Mouse (Mus musculus) liver, embryonic 14.5 days (tissue): Measurements from ENCODE around the gene Hist2h3c1. TPM values are rescaled to one million over a fixed set of nuclear protein-coding genes. Genes with fewer than 3 reads are reported as not detected.
"Not testable (repeated sequence)": the region's sequence is repeated elsewhere in the genome, so short reads cannot be mapped to it uniquely, and the experiment has no call there.

ENCODE experiments used
- ATAC-seq: fragments of 200-750 bp; cut with Nextera tagmentation; 2 replicates; pipeline ENCODE4 v1.8.0; 2017; ENCODE audit warnings: moderate number of reproducible peaks, mild to moderate bottlenecking, moderate library complexity; ENCODE audit not compliant: insufficient read depth
- DNase-seq, 3 experiments: peaks; one replicate each; pipeline ENCODE4 v3.0.0-alpha.2; 2012 to 2013; ENCODE audit warnings: low read depth in 3 of 3, low spot score in 3 of 3
- H3K27ac ChIP-seq: fragments of 300-500 bp; sonication (generic); 2 replicates; pipeline ENCODE4 v1.5.1; 2014; ENCODE audit warnings: moderate library complexity, mild to moderate bottlenecking, control low read depth, inconsistent platforms
- H3K27me3 ChIP-seq: fragments of 300-500 bp; sonication (generic); 2 replicates; pipeline ENCODE4 v1.6.1; 2014; ENCODE audit warnings: mild to moderate bottlenecking, low read length, moderate library complexity; ENCODE audit not compliant: control insufficient read depth, insufficient read depth
- H3K36me3 ChIP-seq: fragments of 300-500 bp; sonication (generic); replicated peaks from 2 replicates; pipeline ENCODE4 v1.6.1; 2014; ENCODE audit warnings: low read depth; ENCODE audit not compliant: control insufficient read depth, insufficient read depth
- H3K4me1 ChIP-seq, 2 experiments: fragments of 200-500 bp in 1 of 2; fragments of 300-500 bp in 1 of 2; sonication (generic) in 1 of 2; replicated peaks; 2 replicates each; pipeline ENCODE4 v1.6.1; 2012 to 2014; ENCODE audit warnings: antibody characterized with exemption in 1 of 2, inconsistent platforms in 1 of 2, low read length in 1 of 2; ENCODE audit not compliant: control insufficient read depth in 2 of 2, insufficient read depth in 2 of 2
- H3K4me2 ChIP-seq: fragments of 300-500 bp; sonication (generic); 2 replicates; pipeline ENCODE4 v1.6.1; 2014; ENCODE audit warnings: low read depth, mild to moderate bottlenecking, control low read depth, moderate library complexity
- H3K4me3 ChIP-seq, 2 experiments: fragments of 200-500 bp in 1 of 2; fragments of 300-500 bp in 1 of 2; sonication (generic) in 1 of 2; 2 replicates each; pipeline ENCODE4 v1.5.1; 2012 to 2014; ENCODE audit warnings: low read depth in 2 of 2, low read length in 2 of 2, mild to moderate bottlenecking in 2 of 2, control low read depth in 1 of 2, inconsistent platforms in 1 of 2, moderate library complexity in 1 of 2; ENCODE audit not compliant: insufficient read depth in 1 of 2
- H3K9ac ChIP-seq: fragments of 300-500 bp; sonication (generic); replicated peaks from 2 replicates; pipeline ENCODE4 v1.6.1; 2014; ENCODE audit warnings: mild to moderate bottlenecking, control low read depth, moderate library complexity
- H3K9me3 ChIP-seq: fragments of 300-500 bp; sonication (generic); 2 replicates; pipeline ENCODE4 v1.6.1; 2016; ENCODE audit warnings: low read length, mixed read lengths; ENCODE audit not compliant: control insufficient read depth
- CTCF ChIP-seq: IDR thresholded peaks from 2 replicates; pipeline ENCODE4 v1.5.1; 2016; ENCODE audit warnings: antibody characterized with exemption, low read depth, control low read depth
- EP300 ChIP-seq: IDR thresholded peaks from 2 replicates; pipeline ENCODE4 v1.6.1; 2016; ENCODE audit warnings: antibody characterized with exemption, low read depth
- WGBS: fragments of 180-500 bp; shearing (Covaris S2); extraction: QIAGEN DNeasy Blood & Tissue Kit; methylation state at CpG from one replicate; pipeline ENCODE4 v1.1.7; 2014; ENCODE audit not compliant: insufficient replicate concordance; 5-methylcytosine and 5-hydroxymethylcytosine counted together
- polyA plus RNA-seq, 2 experiments: library from polyadenylated mRNA; depleted of rRNA in 1 of 2; stranded (reverse) in 1 of 2; unstranded in 1 of 2; fragments of >200 nt; fragmentation: Nextera tagmentation in 1 of 2; extraction: Ambion mirVana in 1 of 2; gene quantifications; 2 replicates each; pipeline versions ENCODE4 v1.2.1 to v1.2.3; 2012 to 2014

Gene Hist2h3c1
- polyA plus RNA-seq (2012; rRNA removed), result 2.4 and 3.6 TPM in 2 replicates
- 2.6 and 5.7 TPM in 2 replicates for polyA plus RNA-seq (2014; fragmentation: Nextera tagmentation; extraction: Ambion mirVana)

DNA sequence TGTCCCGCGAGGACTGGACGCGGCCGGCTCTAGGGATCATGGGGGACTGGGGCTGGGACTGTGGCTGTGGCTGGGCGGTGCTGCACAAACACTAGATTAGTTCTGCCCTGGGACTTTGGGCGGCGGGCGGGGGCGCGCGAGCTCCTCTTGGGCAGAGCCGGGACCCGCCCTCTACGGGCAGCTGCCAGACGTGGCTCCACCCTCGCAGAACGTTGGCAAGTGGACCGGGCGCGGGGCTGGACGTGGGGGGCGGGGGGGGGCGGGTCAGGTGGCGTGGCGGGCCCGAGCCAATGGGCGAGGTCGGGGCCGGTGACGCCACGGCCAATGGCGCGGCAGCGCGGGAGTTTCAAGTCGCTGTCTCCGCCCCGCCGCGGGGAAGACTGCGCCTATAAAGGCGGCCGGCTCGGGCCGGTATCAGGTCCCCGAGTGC lies at the start of gene Hist2h3c1:
Gene Hist2h3c1, plus strand, starts transcription at position 259 of the 430 bp plus-strand sequence.
- Histone ChIP-seq H3K27ac (peak within 1 kb of the TSS; percentile 94), H3K9ac (peak within 1 kb of the TSS; percentile 96), H3K4me2 (peak within 1 kb of the TSS; percentile 76), H3K4me1 (peaks cover 33 to 45% of the 10 kb centered on the region in 2 experiments), H3K4me3 (peak within 1 kb of the TSS; percentile 72 to 74)
- not testable (repeated sequence) for H3K9me3 ChIP-seq, DNase-seq, H3K36me3 ChIP-seq, H3K27me3 ChIP-seq
- 0% methylated on average over 5 of the region's 47 CpGs for WGBS
- peak; percentile 81 for ATAC-seq

DNA sequence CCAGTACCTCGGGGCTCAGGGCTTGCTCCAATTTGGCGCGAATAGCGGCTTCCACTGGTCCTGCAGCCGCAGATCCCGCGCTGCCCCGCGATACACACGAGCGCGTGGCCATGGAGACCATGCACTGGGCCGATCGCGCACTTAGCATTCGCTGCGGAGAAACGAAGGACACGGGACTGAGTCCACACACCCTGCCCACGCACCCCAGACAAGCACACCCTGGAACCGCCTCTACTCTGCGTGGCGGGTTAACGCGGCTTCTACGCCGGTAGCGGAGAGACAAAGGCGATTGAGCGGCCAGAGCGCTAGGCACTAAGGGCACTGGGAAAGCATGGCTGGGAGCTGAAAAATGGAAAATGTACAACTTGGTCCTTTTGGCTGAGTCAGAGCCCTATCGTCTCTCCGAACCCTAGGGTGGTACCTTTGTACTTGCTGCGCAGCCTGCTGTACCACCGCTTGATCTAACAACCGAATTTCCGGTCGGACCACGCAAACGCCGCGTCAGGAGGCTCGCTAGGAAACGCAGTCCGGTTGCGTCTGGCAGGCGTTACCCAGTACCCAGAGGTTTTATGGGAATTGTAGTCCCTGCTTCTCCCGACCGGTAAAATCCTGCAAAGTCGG lies 49.2 kb upstream of the Hist2h3c1 start:
- ATAC-seq, result peak; percentile 90
- Histone ChIP-seq H3K36me3 (no peaks in the 10 kb centered on the region), H3K9me3 (no peaks in the 10 kb centered on the region), H3K4me1 (peaks cover 13 to 22% of the 10 kb centered on the region in 2 experiments), H3K27ac (peak overlapping the region; percentile 77), H3K4me2 (peak overlapping the region; percentile 97), H3K27me3 (no peaks in the 10 kb centered on the region; the same call in 1 of the 2 replicates), H3K4me3 (peak overlapping the region; percentile 64 to 70), H3K9ac (peak overlapping the region; percentile 94)
- peak; percentile 74 to 76 (median 75) for DNase-seq
- WGBS, result under 1% methylated on average over 50 of the region's 50 CpGs
- TF ChIP-seq EP300 (no peak), CTCF (peak; percentile 35; the same call in 1 of the 2 replicates)

DNA sequence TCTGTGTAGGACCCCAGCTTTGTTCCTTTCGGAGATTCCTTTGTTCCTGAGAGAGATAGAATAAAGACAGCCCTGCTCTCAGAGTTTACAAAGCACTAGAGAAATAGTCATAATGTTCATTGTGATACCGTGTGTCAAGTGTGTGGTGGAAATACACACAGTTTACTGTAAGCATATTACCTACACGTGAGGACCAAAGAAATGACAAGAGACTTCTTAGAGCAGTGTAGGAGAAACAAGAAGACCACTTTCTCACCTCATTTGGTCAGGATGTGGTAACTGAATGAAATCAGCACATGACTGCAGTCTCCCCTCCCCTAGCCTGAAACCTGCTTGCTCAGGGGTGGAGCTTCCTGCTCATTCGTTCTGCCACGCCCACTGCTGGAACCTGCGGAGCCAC lies 48.3 kb upstream of the Hist2h3c1 start:
- no peaks in the 10 kb centered on the region for H3K27me3 ChIP-seq
- peak overlapping the region; percentile 33 to 70 for H3K4me3 ChIP-seq
- peaks cover 13 to 22% of the 10 kb centered on the region in 2 experiments for H3K4me1 ChIP-seq
- DNase-seq, result peak in 1 of 3 experiments; percentile 45
- TF ChIP-seq EP300, result no peak
- peak overlapping the region; percentile 94 for H3K9ac ChIP-seq
- ATAC-seq, result peak; percentile 42; the same call in 1 of the 2 replicates
- peak overlapping the region; percentile 77 for H3K27ac ChIP-seq
- no peaks in the 10 kb centered on the region for H3K36me3 ChIP-seq
- no peaks in the 10 kb centered on the region for H3K9me3 ChIP-seq
- H3K4me2 ChIP-seq, result peak overlapping the region; percentile 97
- WGBS, result 3% methylated on average over 6 of the region's 6 CpGs

DNA sequence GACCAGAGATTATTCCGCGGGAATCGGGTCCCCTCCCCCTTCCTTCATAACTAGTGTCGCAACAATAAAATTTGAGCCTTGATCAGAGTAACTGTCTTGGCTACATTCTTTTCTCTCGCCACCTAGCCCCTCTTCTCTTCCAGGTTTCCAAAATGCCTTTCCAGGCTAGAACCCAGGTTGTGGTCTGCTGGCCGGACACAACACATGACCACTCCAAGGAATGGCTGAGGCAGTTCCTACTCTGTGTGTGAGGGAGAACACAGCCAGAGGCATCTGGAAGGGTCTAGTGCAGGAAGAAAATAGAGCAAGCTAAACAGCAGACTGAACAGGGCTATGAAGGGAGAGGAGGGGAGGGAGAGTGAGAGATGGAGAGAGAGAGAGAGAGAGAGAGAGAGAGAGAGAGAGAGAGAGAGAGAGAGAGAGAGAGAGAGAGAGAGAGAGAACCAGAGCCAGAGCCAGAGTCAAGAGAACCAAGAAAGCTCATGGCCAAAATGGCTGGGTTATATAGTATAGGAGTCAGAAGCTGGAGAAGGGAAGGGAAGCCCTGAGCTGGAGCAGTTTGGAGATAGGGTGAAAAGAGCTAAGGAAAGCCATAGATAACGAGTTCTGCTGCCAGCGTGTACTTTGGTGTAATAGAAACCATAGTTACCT lies 47.8 kb upstream of the Hist2h3c1 start:
- not testable (repeated sequence) for DNase-seq, H3K4me3 ChIP-seq, H3K9ac ChIP-seq, H3K27me3 ChIP-seq, H3K27ac ChIP-seq, ATAC-seq, H3K9me3 ChIP-seq, H3K36me3 ChIP-seq
- peaks cover 13 to 22% of the 10 kb centered on the region in 2 experiments for H3K4me1 ChIP-seq
- 17% methylated on average over 6 of the region's 8 CpGs for WGBS
- peak overlapping the region; percentile 35 for H3K4me2 ChIP-seq

DNA sequence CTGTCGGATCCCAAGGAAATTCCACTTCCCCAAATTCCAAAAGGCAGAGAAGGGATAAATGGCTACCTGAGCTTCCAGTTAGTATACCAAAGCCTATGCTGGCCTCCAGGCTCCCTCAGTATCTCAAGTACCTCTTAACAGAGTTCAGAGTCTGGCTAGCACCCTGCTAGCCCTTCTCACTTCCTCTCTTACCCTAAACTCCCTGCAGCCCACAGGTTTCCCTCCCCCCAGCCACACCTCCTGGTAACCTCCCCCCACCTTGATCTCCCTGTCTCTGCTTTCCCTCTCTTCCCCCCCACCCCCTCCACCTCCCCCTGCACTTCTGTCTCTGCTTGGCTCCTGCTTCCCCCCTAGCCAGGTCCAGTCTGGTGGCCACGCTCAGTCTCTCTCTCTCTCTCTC lies 46.8 kb upstream of the Hist2h3c1 start:
- Histone ChIP-seq H3K27ac (no peak overlapping the region), H3K9me3 (no peaks in the 10 kb centered on the region), H3K36me3 (no peaks in the 10 kb centered on the region), H3K9ac (no peak overlapping the region), H3K4me1 (peaks cover 13 to 22% of the 10 kb centered on the region in 2 experiments), H3K4me3 (no peak overlapping the region), H3K27me3 (no peaks in the 10 kb centered on the region), H3K4me2 (no peak overlapping the region)
- WGBS, result 41% methylated on average over 2 of the region's 2 CpGs
- no peak for DNase-seq
- no peak for TF ChIP-seq EP300
- no peak for TF ChIP-seq CTCF
- ATAC-seq, result no peak
